Mouse (Mus musculus) thymus, adult 2 months (tissue): ENCODE data around the gene Mthfd2l.

ENCODE experiments used
- CTCF ChIP-seq: fragments of 200-500 bp; IDR thresholded peaks from 2 replicates; pipeline ENCODE4 v1.5.1; 2012; ENCODE audit warnings: mild to moderate bottlenecking, control low read depth, low read length, moderate library complexity, borderline replicate concordance; ENCODE audit not compliant: control insufficient read depth, poor library complexity, insufficient read depth; ENCODE audit errors: extremely low read depth
- POLR2A ChIP-seq: fragments of 200-500 bp; IDR thresholded peaks from 2 replicates; pipeline ENCODE4 v1.6.1; 2012; ENCODE audit warnings: mild to moderate bottlenecking, low read length, control low read depth, moderate library complexity; ENCODE audit not compliant: control insufficient read depth, poor library complexity, insufficient read depth; ENCODE audit errors: extremely low read depth

DNA sequence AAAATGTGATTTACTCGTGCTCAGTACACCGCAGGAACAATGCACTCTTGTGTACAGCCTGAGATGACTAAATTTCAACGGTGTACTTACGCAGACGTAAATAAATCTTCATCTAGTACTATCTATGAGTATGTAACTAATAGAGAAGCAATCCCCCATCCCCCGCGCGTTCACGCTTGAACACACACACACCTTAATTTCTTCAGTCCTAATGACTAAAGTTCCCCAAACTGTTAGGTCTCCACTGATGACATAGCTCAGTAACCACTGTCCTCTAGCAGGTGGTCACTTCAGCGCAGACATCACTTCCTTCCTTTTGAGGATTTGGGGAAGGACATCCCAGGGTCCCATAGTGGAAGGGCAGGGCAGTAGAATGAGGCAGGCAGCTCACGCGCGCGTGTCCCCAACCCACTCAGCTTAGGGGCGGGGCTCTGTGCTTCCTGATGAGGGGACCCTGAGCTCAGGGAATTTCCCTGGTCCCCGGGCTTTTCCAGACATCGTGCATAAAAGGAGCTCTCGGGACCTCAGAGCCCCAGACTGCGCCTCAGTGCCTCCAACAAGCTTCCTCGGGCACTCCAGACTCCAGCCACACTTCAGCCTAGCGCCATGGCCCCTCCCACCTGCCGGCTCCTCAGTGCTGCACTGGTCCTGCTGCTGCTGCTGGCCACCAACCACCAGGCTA, 27.4 kb upstream of the Mthfd2l start, which contains the start of gene Cxcl2:
- TF ChIP-seq CTCF (no peak), POLR2A (no peak)
